Mouse (Mus musculus) spleen, adult 2 months (tissue): ENCODE data around the gene Zswim7.

Experiments
- CTCF ChIP-seq: fragments of 200-500 bp; IDR thresholded peaks from 2 replicates; pipeline ENCODE4 v1.5.1; 2011; ENCODE audit warnings: mild to moderate bottlenecking, inconsistent platforms; ENCODE audit not compliant: insufficient read depth, insufficient read length, insufficient replicate concordance; ENCODE audit errors: extremely low read depth
- POLR2A ChIP-seq: fragments of 200-500 bp; IDR thresholded peaks from 2 replicates; pipeline ENCODE4 v1.6.1; 2011; ENCODE audit warnings: low read depth, low read length, inconsistent platforms

GRCm38 (mm10) chr11:62264018-62264417, 17.2 kb downstream of the Zswim7 start:
- no peak for TF ChIP-seq CTCF
- TF ChIP-seq POLR2A = no peak
